13 mouse cellular contexts compared by ENCODE assay signal in genomic region chr5:113991141-113991540, GRCm38 (mm10). TPM values are rescaled to one million over a fixed set of nuclear protein-coding genes. Genes with fewer than 3 reads are reported as not detected.
DNase-seq lines count a peak whose midpoint lies in the region; ATAC-seq and TF ChIP-seq lines count a peak whose summit lies in the region.
"Had no signal": no experiment of that assay in that cellular context is flagged by ENCODE, and none has a peak within 500 bp of the region (broad histone marks: within the 10 kb centered on the region; RNA-seq: fewer than 3 reads in every experiment).

No protein-coding gene starts in this region.

- peaks cover 63% of the 10 kb centered on the region for H3K4me1 ChIP-seq in heart, embryonic 13.5 days
- peaks cover 8% of the 10 kb centered on the region; the same call in 1 of the 2 replicates for H3K4me1 ChIP-seq in hindbrain, postnatal 0 days (ENCODE audit: insufficient read depth, low read length)

- H3K4me2 ChIP-seq in heart, embryonic 13.5 days, result peak overlapping the region; percentile 89
- H3K4me2 ChIP-seq in hindbrain, postnatal 0 days (ENCODE audit: low read depth, low read length), result peak overlapping the region; percentile 20; the same call in 1 of the 2 replicates

- no peak overlapping the region for H3K27ac ChIP-seq in heart, embryonic 13.5 days (replicated peaks)
- H3K27ac ChIP-seq in hindbrain, postnatal 0 days, result no peak overlapping the region

- H3K9me3 ChIP-seq in heart, embryonic 13.5 days, result no peaks in the 10 kb centered on the region
- no peaks in the 10 kb centered on the region for H3K9me3 ChIP-seq in hindbrain, postnatal 0 days (ENCODE audit: low read length)

- no peak for ATAC-seq in heart, embryonic 13.5 days (ENCODE audit: extremely low read depth, insufficient number of reproducible peaks, low FRiP score, low TSS enrichment)
- no peak for ATAC-seq in hindbrain, postnatal 0 days

- no peak for DNase-seq in heart, postnatal 10 days
- DNase-seq in 3134 (ENCODE audit: extremely low read depth, insufficient read length, low spot score) (peak; percentile 65), 416B (ENCODE audit: low read depth) (peak; percentile 26)
- no peak for DNase-seq in hindbrain, postnatal 0 days (ENCODE audit: low spot score)
- no peak for DNase-seq in left cerebral cortex, postnatal 4 days
- DNase-seq in gastrocnemius, postnatal 14 days, result no peak
- DNase-seq in right cerebral cortex, adult 18-20 months, result no peak
- DNase-seq: kidney, adult 2 months; layer of hippocampus, postnatal 36 days; lung, adult 2 months; retina, postnatal 1 day; thymus, postnatal 4 days had no signal

- H3K36me3 ChIP-seq in heart, embryonic 13.5 days, result peaks cover 22% of the 10 kb centered on the region
- H3K36me3 ChIP-seq in hindbrain, postnatal 0 days (ENCODE audit: insufficient read depth, low read length), result peaks cover 9% of the 10 kb centered on the region; the same call in 1 of the 2 replicates

- H3K27me3 ChIP-seq in heart, embryonic 13.5 days (replicated peaks), result no peaks in the 10 kb centered on the region
- H3K27me3 ChIP-seq in hindbrain, postnatal 0 days (ENCODE audit: insufficient read depth, low read length), result no peaks in the 10 kb centered on the region

- WGBS in heart, embryonic 13.5 days, result 54% methylated on average over 7 of the region's 7 CpGs
- 59% methylated on average over 7 of the region's 7 CpGs for WGBS in hindbrain, postnatal 0 days

- no peak for TF ChIP-seq CTCF in hindbrain, postnatal 0 days (IDR thresholded peaks at IDR 0.05; ENCODE audit: low read depth)

- intact Hi-C loops in heart, postnatal 10 days (cut with DNase I), result loop anchor here (5.0 kb wide), 1 partner anchor 111 kb away; no protein-coding TSS in a partner anchor
- intact Hi-C loops in left cerebral cortex, postnatal 4 days (cut with DNase I), result loop anchor here (5.0 kb wide), 1 partner anchor 441 kb away; no protein-coding TSS in a partner anchor
- intact Hi-C loops in gastrocnemius, postnatal 14 days (cut with DNase I; ENCODE audit: low total_unique reads), result no loop called here

- no peak overlapping the region for H3K4me3 ChIP-seq in heart, embryonic 13.5 days
- no peak overlapping the region for H3K4me3 ChIP-seq in hindbrain, postnatal 0 days (ENCODE audit: low read length)

- H3K9ac ChIP-seq in heart, embryonic 13.5 days, result peak overlapping the region; percentile 52; the same call in 1 of the 2 replicates
- 0 out of 2 replicates have a peak overlapping the region, but pooled peaks have one; percentile 26 for H3K9ac ChIP-seq in hindbrain, postnatal 0 days (replicated peaks; ENCODE audit: low read length)

RNA-seq across cellular contexts. Expression of gene Ssh1, which starts 2.6 kb away (rescaled TPM):
- 12.4 and 13.5 TPM in 2 replicates for polyA plus RNA-seq in heart, embryonic 13.5 days (2015; fragmentation: Nextera tagmentation; extraction: Ambion mirVana)
- 10 to 100 TPM; 18.6 to 20.3 TPM for total RNA-seq in heart, postnatal 10 days (2021)
- 12.4 and 14.5 TPM in 2 replicates for total RNA-seq in hindbrain, postnatal 0 days (2014; rRNA removed)
- 9.7 and 11.6 TPM in 2 replicates for polyA plus RNA-seq in hindbrain, postnatal 0 days (2015; fragmentation: Nextera tagmentation; extraction: Ambion mirVana)
- 10 to 100 TPM; 36.1 to 36.9 TPM for total RNA-seq in left cerebral cortex, postnatal 4 days (2021)
- 1 to 10 TPM; 5.6 to 8.9 TPM for total RNA-seq in gastrocnemius, postnatal 14 days (2021)

RNA-seq across cellular contexts. Expression of gene Dao, which starts 12.4 kb away (rescaled TPM):
- polyA plus RNA-seq in heart, embryonic 13.5 days (2015; fragmentation: Nextera tagmentation; extraction: Ambion mirVana), result not detected in 2 replicates
- total RNA-seq in heart, postnatal 10 days (2021), result not detected
- 0.84 TPM in 1 of 2 replicates, not detected in the other for total RNA-seq in hindbrain, postnatal 0 days (2014; rRNA removed)
- polyA plus RNA-seq in hindbrain, postnatal 0 days (2015; fragmentation: Nextera tagmentation; extraction: Ambion mirVana), result 0.14 TPM in 1 of 2 replicates, not detected in the other
- not detected for total RNA-seq in left cerebral cortex, postnatal 4 days (2021)
- not detected for total RNA-seq in gastrocnemius, postnatal 14 days (2021)

Comparison
In these comparisons a context has a peak if more than half of its experiments do, and no peak if none do; other contexts are left out.
1. DNase-seq: peak in 3134 (single experiment) and 416B (single experiment); none in heart, postnatal 10 days (0 of 2), hindbrain, postnatal 0 days (single experiment), left cerebral cortex, postnatal 4 days (single experiment), gastrocnemius, postnatal 14 days (single experiment) and right cerebral cortex, adult 18-20 months (single experiment).